Mouse (Mus musculus): ENCODE data around the gene Rffl. TPM values are rescaled to one million over a fixed set of nuclear protein-coding genes. Genes with fewer than 3 reads are reported as not detected.
"Not testable (repeated sequence)": the region's sequence is repeated elsewhere in the genome, so short reads cannot be mapped to it uniquely, and the experiment has no call there.

Gene Rffl
- polyA plus RNA-seq, 1 experiment from 2014 or later = 6.3 TPM

DNA sequence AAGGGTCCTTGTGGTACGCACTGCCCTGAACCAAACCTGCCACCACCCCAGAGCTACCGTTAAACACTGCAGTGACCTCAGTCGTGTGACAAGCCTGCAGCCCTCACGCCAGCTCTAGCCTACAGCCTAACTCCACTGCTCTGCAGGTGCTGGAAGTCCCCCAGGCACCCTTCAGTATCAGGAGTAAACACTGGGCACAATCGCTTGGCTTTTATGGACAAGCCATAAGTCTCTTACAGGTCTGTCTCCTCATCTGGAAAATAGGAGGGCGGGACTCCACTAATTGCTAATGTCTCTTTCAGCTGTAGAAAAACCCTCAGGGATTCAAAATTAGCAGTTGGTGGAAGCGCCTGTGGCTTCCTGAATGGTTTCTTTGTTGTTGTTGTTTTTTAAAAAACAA, 33.8 kb downstream of the Rffl start:
- no peaks in the 10 kb centered on the region for H3K27me3 ChIP-seq
- H3K4me1 ChIP-seq (replicated peaks) = peaks cover 40% of the 10 kb centered on the region
- peak overlapping the region; percentile 11; the same call in 1 of the 2 replicates for H3K27ac ChIP-seq (replicated peaks)
- no peak overlapping the region for H3K9ac ChIP-seq
- H3K36me3 ChIP-seq = no peaks in the 10 kb centered on the region
- no peak overlapping the region for H3K4me2 ChIP-seq
- no peak overlapping the region for H3K4me3 ChIP-seq
- H3K9me3 ChIP-seq = no peaks in the 10 kb centered on the region
- 18% methylated on average over 7 of the region's 7 CpGs for WGBS
- ATAC-seq (ENCODE audit: low read depth) = no peak

DNA sequence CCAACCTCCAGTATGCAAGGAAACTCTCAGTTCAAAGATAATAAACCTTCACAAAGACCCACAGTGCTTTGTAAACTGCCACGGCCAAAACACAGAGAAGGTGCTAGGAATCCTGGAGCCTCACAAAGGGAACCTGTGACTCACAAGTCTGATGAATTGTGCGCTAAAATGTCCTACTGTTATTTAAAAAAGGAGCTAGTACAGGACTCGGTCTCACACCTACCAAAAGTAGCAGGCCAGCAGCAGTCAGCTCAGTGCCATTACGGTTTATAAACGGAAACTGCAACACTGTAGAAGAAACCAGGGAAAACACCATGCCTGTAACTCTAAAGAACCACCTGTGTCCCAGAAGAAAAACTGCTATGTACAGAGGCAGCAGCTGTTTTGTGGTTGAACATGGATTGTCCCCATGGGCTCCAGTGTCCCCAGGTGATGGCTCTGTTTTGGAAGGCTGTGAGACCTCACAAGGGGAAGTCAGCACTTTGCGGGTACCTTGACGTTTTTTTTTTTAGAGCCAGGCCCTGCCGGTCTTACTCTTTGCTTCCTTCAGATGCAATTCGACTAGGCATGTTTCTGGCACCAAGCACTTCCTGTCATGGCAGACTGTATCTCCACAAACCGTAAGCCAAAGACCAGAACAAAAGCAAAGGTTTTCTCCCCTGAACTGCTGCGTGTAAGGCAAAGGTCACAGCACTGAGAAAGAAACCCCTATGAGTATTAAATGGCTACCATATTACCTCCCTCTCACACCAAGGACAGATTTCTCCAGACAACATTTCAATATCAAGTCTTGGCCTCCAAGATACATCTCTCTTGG, 35.2 kb downstream of the Rffl start:
- Histone ChIP-seq H3K4me3 (no peak overlapping the region), H3K9ac (no peak overlapping the region), H3K27me3 (no peaks in the 10 kb centered on the region), H3K4me2 (no peak overlapping the region), H3K27ac (replicated peaks) (no peak overlapping the region), H3K36me3 (no peaks in the 10 kb centered on the region), H3K4me1 (replicated peaks) (peaks cover 53% of the 10 kb centered on the region), H3K9me3 (no peaks in the 10 kb centered on the region)
- WGBS = 52% methylated on average over 11 of the region's 11 CpGs
- no peak for ATAC-seq (ENCODE audit: low read depth)

- H3K27me3 ChIP-seq; H3K4me3 ChIP-seq; H3K9ac ChIP-seq; H3K27ac ChIP-seq (replicated peaks); H3K4me2 ChIP-seq; H3K9me3 ChIP-seq; ATAC-seq (ENCODE audit: low read depth); H3K36me3 ChIP-seq: not testable (repeated sequence)
- WGBS = 88% methylated on average over 7 of the region's 7 CpGs
- peaks cover 56% of the 10 kb centered on the region for H3K4me1 ChIP-seq (replicated peaks)
Observed at GRCm38 (mm10) chr11:82834359-82834758, 36.7 kb downstream of the Rffl start.

DNA sequence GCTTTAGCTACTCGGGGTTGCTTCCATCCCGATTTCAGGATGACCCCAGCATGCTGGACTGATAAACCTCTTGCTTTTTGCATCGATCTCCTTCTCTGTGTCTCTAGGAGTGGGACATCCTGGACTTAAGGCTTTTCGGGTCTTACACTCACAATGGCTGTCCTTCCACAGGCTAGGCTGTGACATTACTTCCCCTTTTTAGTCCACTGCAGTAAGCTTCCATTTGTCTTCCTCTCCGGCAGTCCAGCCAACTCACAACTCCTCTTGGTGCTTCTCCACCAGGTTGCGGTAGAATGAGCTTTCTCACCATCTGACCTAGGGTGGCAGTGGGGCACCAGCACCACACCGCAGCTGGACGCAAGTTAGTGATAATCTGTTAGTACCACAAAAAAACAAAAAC, 37.1 kb downstream of the Rffl start:
- Histone ChIP-seq H3K4me1 (replicated peaks) (peaks cover 54% of the 10 kb centered on the region), H3K9me3 (no peaks in the 10 kb centered on the region), H3K27me3 (no peaks in the 10 kb centered on the region), H3K9ac (no peak overlapping the region), H3K36me3 (no peaks in the 10 kb centered on the region), H3K4me3 (no peak overlapping the region), H3K4me2 (no peak overlapping the region), H3K27ac (replicated peaks) (no peak overlapping the region)
- no peak for ATAC-seq (ENCODE audit: low read depth)
- WGBS = 71% methylated on average over 8 of the region's 8 CpGs

- H3K9me3 ChIP-seq = not testable (repeated sequence)
- 80% methylated on average over 10 of the region's 10 CpGs for WGBS
Observed at GRCm38 (mm10) chr11:82832402-82832801, 38.6 kb downstream of the Rffl start.

DNA sequence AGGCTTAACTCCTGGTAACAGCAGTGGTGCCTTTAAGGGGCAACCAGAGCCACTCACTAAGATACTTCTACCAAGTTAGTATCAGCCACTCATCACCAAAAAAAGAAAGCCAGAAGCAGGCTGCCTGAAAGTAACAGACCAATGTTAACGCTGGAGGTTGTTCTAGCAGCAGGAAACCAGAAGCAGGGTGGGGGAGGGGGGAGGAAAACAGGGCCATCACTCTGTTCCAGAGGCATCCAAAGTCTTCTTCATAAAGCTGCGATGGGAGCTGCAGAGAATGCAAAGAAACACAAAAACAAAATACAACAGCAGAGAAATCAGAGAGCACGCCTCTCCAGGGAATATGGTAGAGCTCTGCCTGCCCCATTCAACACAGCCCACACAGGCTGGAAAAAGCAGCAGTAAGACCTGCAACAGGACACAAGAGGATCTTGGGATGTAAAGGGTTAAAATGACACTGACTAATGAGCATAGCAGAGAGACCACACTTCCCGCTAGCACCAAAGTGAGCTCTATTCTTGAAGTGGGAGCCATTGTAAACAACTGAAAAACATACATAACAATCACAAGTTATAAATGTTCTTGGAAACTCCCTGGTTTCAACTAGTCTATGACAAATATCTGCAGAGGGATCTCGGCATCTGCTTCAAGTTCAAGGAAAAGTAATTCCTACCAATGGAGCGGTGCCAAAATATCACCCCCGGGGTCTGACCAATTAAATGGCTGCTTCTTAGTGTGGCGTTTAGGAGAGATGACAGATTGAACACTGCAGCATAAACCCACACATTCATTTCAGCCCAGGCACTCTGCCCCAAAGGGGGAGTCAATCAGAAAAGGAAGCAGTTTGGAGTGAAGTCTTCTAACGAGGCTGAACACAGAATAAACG, 39.8 kb downstream of the Rffl start:
- peak overlapping the region; percentile 27 for H3K4me2 ChIP-seq
- H3K9me3 ChIP-seq = no peaks in the 10 kb centered on the region
- 12% methylated on average over 10 of the region's 10 CpGs for WGBS
- peak overlapping the region; percentile 14; the same call in 1 of the 2 replicates for H3K9ac ChIP-seq
- no peak overlapping the region for H3K4me3 ChIP-seq
- H3K4me1 ChIP-seq (replicated peaks) = peaks cover 31% of the 10 kb centered on the region
- peak; percentile 77 for ATAC-seq (ENCODE audit: low read depth)
- no peaks in the 10 kb centered on the region for H3K36me3 ChIP-seq
- H3K27ac ChIP-seq (replicated peaks) = no peak overlapping the region; the same call in 1 of the 2 replicates
- H3K27me3 ChIP-seq = no peaks in the 10 kb centered on the region

More at GRCm38 (mm10) chr11:82832402-82832801, 38.6 kb downstream of the Rffl start:
- not testable (repeated sequence) for H3K9ac ChIP-seq; H3K4me2 ChIP-seq; H3K36me3 ChIP-seq; H3K4me3 ChIP-seq; ATAC-seq (ENCODE audit: low read depth); H3K27me3 ChIP-seq; H3K27ac ChIP-seq (replicated peaks)
- H3K4me1 ChIP-seq (replicated peaks) = peaks cover 39% of the 10 kb centered on the region

DNA sequence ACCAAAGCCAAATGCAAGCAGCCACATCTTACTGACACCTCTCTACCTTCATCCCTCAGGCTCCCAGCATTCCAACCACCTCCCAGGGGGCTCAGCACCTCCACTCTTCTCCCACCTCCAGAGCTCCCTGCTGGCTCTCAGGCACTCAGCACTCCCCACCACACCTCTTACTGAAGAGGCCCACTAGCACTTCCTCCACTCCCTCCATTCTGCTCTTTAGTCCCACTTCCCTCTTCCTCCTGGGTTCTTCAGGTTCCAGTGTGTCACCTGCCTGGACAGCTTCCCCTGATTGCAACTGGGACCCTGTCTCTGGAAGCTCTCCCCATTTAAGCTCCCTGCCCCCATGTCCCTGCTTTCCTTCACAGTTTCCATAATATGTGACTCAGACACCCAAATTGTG, 44.2 kb downstream of the Rffl start:
- ATAC-seq (ENCODE audit: low read depth) = no peak
- Histone ChIP-seq H3K4me2 (no peak overlapping the region), H3K36me3 (no peaks in the 10 kb centered on the region), H3K27me3 (no peaks in the 10 kb centered on the region), H3K4me1 (replicated peaks) (peaks cover 18% of the 10 kb centered on the region), H3K27ac (replicated peaks) (no peak overlapping the region), H3K9ac (no peak overlapping the region), H3K9me3 (no peaks in the 10 kb centered on the region), H3K4me3 (no peak overlapping the region)

GRCm38 (mm10) chr11:82820788-82821456, 50.1 kb downstream of the Rffl start:
- 87% methylated on average over 13 of the region's 13 CpGs for WGBS

GRCm38 (mm10) chr11:82819350-82819749, 51.7 kb downstream of the Rffl start:
- Histone ChIP-seq H3K4me1 (replicated peaks) (peaks cover 6% of the 10 kb centered on the region), H3K9ac (no peak overlapping the region), H3K27me3 (no peaks in the 10 kb centered on the region), H3K36me3 (no peaks in the 10 kb centered on the region), H3K27ac (replicated peaks) (no peak overlapping the region), H3K4me2 (no peak overlapping the region), H3K9me3 (no peaks in the 10 kb centered on the region), H3K4me3 (no peak overlapping the region)
- WGBS = 44% methylated on average over 4 of the region's 4 CpGs
- no peak for ATAC-seq (ENCODE audit: low read depth)

More at GRCm38 (mm10) chr11:82820788-82821456, 50.1 kb downstream of the Rffl start:
- ATAC-seq (ENCODE audit: low read depth) = no peak
- Histone ChIP-seq H3K9ac (no peak overlapping the region), H3K4me1 (replicated peaks) (peaks cover 6% of the 10 kb centered on the region), H3K4me3 (no peak overlapping the region), H3K27me3 (no peaks in the 10 kb centered on the region), H3K36me3 (no peaks in the 10 kb centered on the region), H3K4me2 (no peak overlapping the region), H3K27ac (replicated peaks) (no peak overlapping the region), H3K9me3 (no peaks in the 10 kb centered on the region)

- no peak overlapping the region for H3K4me3 ChIP-seq
- H3K9ac ChIP-seq = no peak overlapping the region
- WGBS = 59% methylated on average over 5 of the region's 5 CpGs
- no peaks in the 10 kb centered on the region for H3K27me3 ChIP-seq
- ATAC-seq (ENCODE audit: low read depth) = no peak
- 0 out of 2 replicates have a peak, but pooled peaks cover 3% of the 10 kb centered on the region for H3K4me1 ChIP-seq (replicated peaks)
- H3K9me3 ChIP-seq = no peaks in the 10 kb centered on the region
- H3K36me3 ChIP-seq = peaks cover 7% of the 10 kb centered on the region
- H3K27ac ChIP-seq (replicated peaks) = no peak overlapping the region
- no peak overlapping the region for H3K4me2 ChIP-seq
Observed at GRCm38 (mm10) chr11:82808485-82808884, 62.5 kb downstream of the Rffl start.

DNA sequence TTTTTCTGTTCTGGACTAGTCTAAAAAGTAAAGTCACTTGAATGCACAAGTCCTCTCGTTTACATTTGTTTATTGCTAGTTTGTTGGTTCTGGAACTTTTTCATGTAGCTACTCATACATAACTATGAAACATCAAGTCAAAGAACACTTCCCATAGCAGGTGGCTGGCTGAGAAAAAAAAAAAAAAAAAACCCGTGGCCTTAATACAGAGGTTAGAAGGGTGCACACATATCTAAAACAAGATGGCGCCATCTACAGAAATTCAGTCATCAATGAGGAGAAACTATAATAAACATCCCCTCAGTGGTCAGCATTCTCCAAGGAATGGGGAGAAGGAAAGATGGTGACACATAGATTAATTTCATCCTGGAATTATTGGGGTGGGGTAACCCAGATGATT, 63.6 kb downstream of the Rffl start:
- no peak overlapping the region for H3K4me3 ChIP-seq
- H3K9me3 ChIP-seq = no peaks in the 10 kb centered on the region
- H3K27me3 ChIP-seq = no peaks in the 10 kb centered on the region
- no peak overlapping the region for H3K9ac ChIP-seq
- no peak overlapping the region for H3K4me2 ChIP-seq
- ATAC-seq (ENCODE audit: low read depth) = no peak
- H3K4me1 ChIP-seq (replicated peaks) = 0 out of 2 replicates have a peak, but pooled peaks cover 3% of the 10 kb centered on the region
- peaks cover 19% of the 10 kb centered on the region for H3K36me3 ChIP-seq
- H3K27ac ChIP-seq (replicated peaks) = no peak overlapping the region
- WGBS = 87% methylated on average over 3 of the region's 3 CpGs

GRCm38 (mm10) chr11:82806656-82807055, 64.4 kb downstream of the Rffl start:
- 82% methylated on average over 3 of the region's 3 CpGs for WGBS
- no peaks in the 10 kb centered on the region for H3K27me3 ChIP-seq
- 0 out of 2 replicates have a peak, but pooled peaks cover 3% of the 10 kb centered on the region for H3K4me1 ChIP-seq (replicated peaks)
- no peak overlapping the region for H3K4me3 ChIP-seq
- no peak for ATAC-seq (ENCODE audit: low read depth)
- H3K9ac ChIP-seq = no peak overlapping the region
- peaks cover 26% of the 10 kb centered on the region for H3K36me3 ChIP-seq
- no peak overlapping the region for H3K4me2 ChIP-seq
- no peaks in the 10 kb centered on the region for H3K9me3 ChIP-seq
- H3K27ac ChIP-seq (replicated peaks) = no peak overlapping the region
